Mouse (Mus musculus): ENCODE data around the gene Pkig. TPM values are rescaled to one million over a fixed set of nuclear protein-coding genes. Genes with fewer than 3 reads are reported as not detected.

Gene Pkig
- total and polyA plus RNA-seq, 3 experiments, result 214 to 344 (median 237) TPM

DNA sequence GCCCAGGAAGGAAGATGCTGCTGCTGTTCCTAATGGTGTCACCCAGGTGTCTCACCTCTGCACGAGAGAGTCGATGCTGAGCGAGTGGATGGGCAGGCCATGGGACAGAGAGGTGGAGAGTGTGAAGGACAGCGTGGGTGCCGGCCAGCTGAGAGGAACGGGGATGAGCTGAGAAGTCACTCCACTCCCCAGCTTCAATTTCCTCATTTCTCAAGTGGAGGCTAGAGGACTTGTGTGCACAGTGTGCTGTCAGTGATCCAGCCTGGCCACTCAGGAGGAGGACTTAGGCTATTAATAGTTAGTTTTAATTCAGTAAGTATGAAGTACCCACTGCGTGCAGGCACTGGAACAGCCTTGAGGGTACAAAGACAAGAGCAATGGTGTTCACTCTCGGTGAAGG, 58.3 kb downstream of the Pkig start:
- H3K4me3 ChIP-seq, result no peak overlapping the region
- intact Hi-C loops (cut with DNase I), result loop anchor here (1.0 to 5.0 kb wide), 4 partner anchors 23 to 106 kb away; partner anchors contain the start of genes Ccn5 and Pkig
- TF ChIP-seq POLR2A (IDR thresholded peaks at IDR 0.05; ENCODE audit: insufficient read depth, low read depth, low read length) (no peak), CTCF (IDR thresholded peaks at IDR 0.05) (no peak), EP300 (IDR thresholded peaks at IDR 0.05; ENCODE audit: insufficient read depth, low read depth, low read length) (no peak)
- H3K27ac ChIP-seq, result peak overlapping the region; percentile 65
- H3K4me1 ChIP-seq (ENCODE audit: control insufficient read depth, insufficient read depth, low read length), result peaks cover 34% of the 10 kb centered on the region
- H3K9ac ChIP-seq (ENCODE audit: low read depth, low read length), result peak overlapping the region; percentile 12; the same call in 1 of the 2 replicates
- H3K79me2 ChIP-seq (replicated peaks; ENCODE audit: control insufficient read depth, insufficient read depth, low read length), result no peaks in the 10 kb centered on the region
- 49% methylated on average over 8 of the region's 8 CpGs for WGBS
- DNase-seq, result peak in 1 of 2 experiments; percentile 64
- peaks cover 15% of the 10 kb centered on the region for H3K36me3 ChIP-seq (ENCODE audit: control insufficient read depth, insufficient read depth, low read length)
- H3K27me3 ChIP-seq (ENCODE audit: control insufficient read depth, insufficient read depth, low read length), result no peaks in the 10 kb centered on the region

DNA sequence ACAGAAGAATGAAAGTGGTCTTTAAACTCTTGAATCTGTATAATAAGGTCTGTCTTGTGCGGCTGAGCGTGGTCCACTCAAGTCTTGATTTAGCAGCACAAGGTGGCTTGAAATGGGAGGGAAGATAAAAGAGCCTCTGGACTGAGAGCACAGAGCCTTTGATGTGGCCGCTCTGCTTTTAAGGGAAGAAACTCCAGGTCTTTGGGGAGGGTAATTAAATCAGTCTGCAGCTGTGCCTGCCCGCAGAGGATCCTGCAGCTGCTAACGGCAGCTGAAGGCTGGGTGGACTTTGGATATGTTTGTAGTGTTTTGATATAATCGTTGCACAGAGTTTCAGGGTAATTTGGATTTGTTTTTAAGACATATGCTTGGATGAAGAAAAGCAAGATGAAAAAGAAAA, 58.7 kb downstream of the Pkig start:
- peaks cover 31% of the 10 kb centered on the region for H3K4me1 ChIP-seq (ENCODE audit: control insufficient read depth, insufficient read depth, low read length)
- peak overlapping the region; percentile 65 for H3K27ac ChIP-seq
- no peak overlapping the region for H3K4me3 ChIP-seq

DNA sequence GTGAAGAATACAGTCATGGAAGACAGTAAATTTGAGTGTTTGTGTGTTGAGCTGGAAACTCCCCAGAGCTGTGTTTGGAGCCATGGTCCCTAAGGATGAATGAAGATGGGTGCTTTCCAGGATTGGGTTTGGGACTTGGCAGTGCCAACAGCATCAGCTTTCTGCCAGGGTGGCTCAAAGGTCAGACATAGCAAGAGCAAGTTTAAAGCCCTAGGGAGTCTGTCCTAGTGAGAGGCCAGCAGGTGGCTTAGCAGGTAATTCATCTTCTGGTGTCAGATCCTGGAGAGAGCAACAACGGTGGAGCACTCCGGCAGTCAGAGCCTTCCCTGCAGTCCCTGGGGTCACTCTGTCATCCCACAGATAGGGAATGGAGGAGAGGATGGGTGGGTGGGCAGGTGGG, 60.3 kb downstream of the Pkig start:
- no peaks in the 10 kb centered on the region for H3K27me3 ChIP-seq (ENCODE audit: control insufficient read depth, insufficient read depth, low read length)
- no peaks in the 10 kb centered on the region for H3K79me2 ChIP-seq (replicated peaks; ENCODE audit: control insufficient read depth, insufficient read depth, low read length)
- no peak overlapping the region for H3K4me3 ChIP-seq
- no peak overlapping the region for H3K9ac ChIP-seq (ENCODE audit: low read depth, low read length)
- intact Hi-C loops (cut with DNase I), result loop anchor here (2.0 to 5.0 kb wide), 3 partner anchors 41 to 104 kb away; partner anchors contain the start of genes Ccn5 and Serinc3
- TF ChIP-seq CTCF (IDR thresholded peaks at IDR 0.05) (no peak), POLR2A (IDR thresholded peaks at IDR 0.05; ENCODE audit: insufficient read depth, low read depth, low read length) (no peak), EP300 (IDR thresholded peaks at IDR 0.05; ENCODE audit: insufficient read depth, low read depth, low read length) (no peak)
- H3K27ac ChIP-seq, result peak overlapping the region; percentile 60
- no peaks in the 10 kb centered on the region for H3K36me3 ChIP-seq (ENCODE audit: control insufficient read depth, insufficient read depth, low read length)
- peak in 1 of 2 experiments; percentile 25 for DNase-seq
- H3K4me1 ChIP-seq (ENCODE audit: control insufficient read depth, insufficient read depth, low read length), result peaks cover 17% of the 10 kb centered on the region
- WGBS, result 33% methylated on average over 2 of the region's 2 CpGs

More for the DNA sequence above, 58.7 kb downstream of the Pkig start:
- Histone ChIP-seq H3K36me3 (ENCODE audit: control insufficient read depth, insufficient read depth, low read length) (peaks cover 11% of the 10 kb centered on the region), H3K79me2 (replicated peaks; ENCODE audit: control insufficient read depth, insufficient read depth, low read length) (no peaks in the 10 kb centered on the region), H3K27me3 (ENCODE audit: control insufficient read depth, insufficient read depth, low read length) (no peaks in the 10 kb centered on the region), H3K9ac (ENCODE audit: low read depth, low read length) (no peak overlapping the region)
- 0 out of 2 replicates have a peak, but pooled peaks have one; percentile 2 for TF ChIP-seq POLR2A (IDR thresholded peaks at IDR 0.05; ENCODE audit: insufficient read depth, low read depth, low read length)
- TF ChIP-seq EP300 (IDR thresholded peaks at IDR 0.05; ENCODE audit: insufficient read depth, low read depth, low read length), result no peak
- DNase-seq, result no peak
- intact Hi-C loops (cut with DNase I), result loop anchor here (1.0 to 5.0 kb wide), 4 partner anchors 24 to 105 kb away; partner anchors contain the start of genes Ccn5 and Pkig
- WGBS, result 48% methylated on average over 6 of the region's 6 CpGs

GRCm38 (mm10) chr2:163718951-163719603, 60.9 kb downstream of the Pkig start:
- peaks cover 15% of the 10 kb centered on the region for H3K4me1 ChIP-seq (ENCODE audit: control insufficient read depth, insufficient read depth, low read length)
- H3K9ac ChIP-seq (ENCODE audit: low read depth, low read length), result no peak overlapping the region
- H3K27ac ChIP-seq, result peak overlapping the region; percentile 60
- peak; percentile 81 to 89 for DNase-seq
- H3K36me3 ChIP-seq (ENCODE audit: control insufficient read depth, insufficient read depth, low read length), result no peaks in the 10 kb centered on the region
- H3K27me3 ChIP-seq (ENCODE audit: control insufficient read depth, insufficient read depth, low read length), result no peaks in the 10 kb centered on the region
- no peak overlapping the region for H3K4me3 ChIP-seq
- TF ChIP-seq POLR2A (IDR thresholded peaks at IDR 0.05; ENCODE audit: insufficient read depth, low read depth, low read length) (peak; percentile 42; the same call in 1 of the 2 replicates), CTCF (IDR thresholded peaks at IDR 0.05) (no peak; the same call in none of the 2 replicates), EP300 (IDR thresholded peaks at IDR 0.05; ENCODE audit: insufficient read depth, low read depth, low read length) (peak; percentile 92)
- no peaks in the 10 kb centered on the region for H3K79me2 ChIP-seq (replicated peaks; ENCODE audit: control insufficient read depth, insufficient read depth, low read length)
- intact Hi-C loops (cut with DNase I), result loop anchor here (1.0 to 5.0 kb wide), 5 partner anchors 42 to 185 kb away; partner anchors contain the start of genes Ccn5, Serinc3 and Ttpal
- WGBS, result 17% methylated on average over 9 of the region's 9 CpGs

DNA sequence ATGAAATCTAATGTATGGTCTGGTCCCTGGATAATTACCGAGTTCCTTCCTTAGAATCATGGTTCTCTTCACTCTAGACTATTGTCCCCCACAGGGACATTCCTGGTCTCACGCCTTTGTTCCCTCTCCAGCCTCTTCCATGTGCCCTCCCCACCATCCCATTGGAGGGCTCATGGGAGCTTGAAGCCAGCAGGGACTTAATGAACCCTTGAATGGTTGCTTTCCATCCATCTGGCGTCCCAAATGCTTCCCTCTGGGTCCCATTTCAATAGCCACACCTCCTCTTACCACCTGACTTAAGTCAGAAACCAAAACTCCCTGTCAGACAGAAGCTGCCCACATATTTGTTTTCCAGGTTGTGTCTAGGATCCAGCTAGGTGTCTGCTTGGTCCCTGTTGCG, 61.4 kb downstream of the Pkig start:
- Histone ChIP-seq H3K9ac (ENCODE audit: low read depth, low read length) (no peak overlapping the region), H3K27me3 (ENCODE audit: control insufficient read depth, insufficient read depth, low read length) (no peaks in the 10 kb centered on the region), H3K79me2 (replicated peaks; ENCODE audit: control insufficient read depth, insufficient read depth, low read length) (no peaks in the 10 kb centered on the region), H3K4me1 (ENCODE audit: control insufficient read depth, insufficient read depth, low read length) (peaks cover 15% of the 10 kb centered on the region), H3K27ac (no peak overlapping the region), H3K36me3 (ENCODE audit: control insufficient read depth, insufficient read depth, low read length) (no peaks in the 10 kb centered on the region), H3K4me3 (no peak overlapping the region)
- TF ChIP-seq POLR2A (IDR thresholded peaks at IDR 0.05; ENCODE audit: insufficient read depth, low read depth, low read length) (no peak), EP300 (IDR thresholded peaks at IDR 0.05; ENCODE audit: insufficient read depth, low read depth, low read length) (no peak), CTCF (IDR thresholded peaks at IDR 0.05) (no peak)
- intact Hi-C loops (cut with DNase I), result loop anchor here (1.0 to 10.0 kb wide), 6 partner anchors 42 to 185 kb away; partner anchors contain the start of genes Ccn5, Serinc3 and Ttpal
- no peak for DNase-seq
- 53% methylated on average over 4 of the region's 4 CpGs for WGBS

DNA sequence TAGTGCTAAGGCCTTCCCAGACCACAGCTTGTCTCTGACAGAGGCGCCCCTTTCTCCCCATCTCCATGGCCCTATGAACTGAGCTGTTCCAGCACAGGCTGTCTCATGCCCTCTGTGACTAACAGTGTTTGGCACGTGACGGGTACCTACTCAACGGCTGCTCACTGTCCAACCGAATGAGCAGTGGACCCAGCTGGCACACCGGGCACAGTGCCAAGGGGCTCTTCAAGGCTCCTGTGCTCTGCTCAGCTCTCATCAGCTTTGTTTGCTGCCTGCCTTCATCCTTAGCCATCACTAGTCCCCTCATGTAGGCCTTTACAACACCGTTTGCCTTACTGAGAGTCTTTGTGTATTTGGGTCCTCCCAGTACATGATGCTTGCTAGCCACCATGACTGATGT, 64.4 kb downstream of the Pkig start:
- intact Hi-C loops (cut with DNase I), result loop anchor here (10.0 kb wide), 1 partner anchor 62 kb away; no protein-coding TSS in a partner anchor
- H3K9ac ChIP-seq (ENCODE audit: low read depth, low read length), result no peak overlapping the region
- no peak for TF ChIP-seq CTCF (IDR thresholded peaks at IDR 0.05)
- no peak for TF ChIP-seq EP300 (IDR thresholded peaks at IDR 0.05; ENCODE audit: insufficient read depth, low read depth, low read length)
- no peak for TF ChIP-seq POLR2A (IDR thresholded peaks at IDR 0.05; ENCODE audit: insufficient read depth, low read depth, low read length)
- H3K4me3 ChIP-seq, result no peak overlapping the region
- peak in 1 of 2 experiments; percentile 29 for DNase-seq
- no peaks in the 10 kb centered on the region for H3K79me2 ChIP-seq (replicated peaks; ENCODE audit: control insufficient read depth, insufficient read depth, low read length)
- H3K27me3 ChIP-seq (ENCODE audit: control insufficient read depth, insufficient read depth, low read length), result no peaks in the 10 kb centered on the region
- no peak overlapping the region for H3K27ac ChIP-seq
- 50% methylated on average over 7 of the region's 7 CpGs for WGBS
- H3K4me1 ChIP-seq (ENCODE audit: control insufficient read depth, insufficient read depth, low read length), result peaks cover 11% of the 10 kb centered on the region
- H3K36me3 ChIP-seq (ENCODE audit: control insufficient read depth, insufficient read depth, low read length), result no peaks in the 10 kb centered on the region
